Mouse (Mus musculus): ENCODE results near the gene Slc35c1. TPM values are rescaled to one million over a fixed set of nuclear protein-coding genes. Genes with fewer than 3 reads are reported as not detected.

Gene Slc35c1
- 15.6 and 19.5 TPM in 2 replicates for total RNA-seq (2021)
- long read RNA-seq, experiment 1, transcript Slc35c1-201 (2 exons, 3,139 nt), result major isoform, 17 of 22 reads
- long read RNA-seq, experiment 1, partial matches to known transcripts, result 0 of 22 reads
- long read RNA-seq, experiment 1, other reads (novel, unspliced or antisense), result 3 of 22 reads
- long read RNA-seq, experiment 2, transcript Slc35c1-201 (2 exons, 3,139 nt), result major isoform, 10 of 14 reads
- long read RNA-seq, experiment 2, partial matches to known transcripts, result 1 of 14 reads
- long read RNA-seq, experiment 2, other reads (novel, unspliced or antisense), result 1 of 14 reads

DNA sequence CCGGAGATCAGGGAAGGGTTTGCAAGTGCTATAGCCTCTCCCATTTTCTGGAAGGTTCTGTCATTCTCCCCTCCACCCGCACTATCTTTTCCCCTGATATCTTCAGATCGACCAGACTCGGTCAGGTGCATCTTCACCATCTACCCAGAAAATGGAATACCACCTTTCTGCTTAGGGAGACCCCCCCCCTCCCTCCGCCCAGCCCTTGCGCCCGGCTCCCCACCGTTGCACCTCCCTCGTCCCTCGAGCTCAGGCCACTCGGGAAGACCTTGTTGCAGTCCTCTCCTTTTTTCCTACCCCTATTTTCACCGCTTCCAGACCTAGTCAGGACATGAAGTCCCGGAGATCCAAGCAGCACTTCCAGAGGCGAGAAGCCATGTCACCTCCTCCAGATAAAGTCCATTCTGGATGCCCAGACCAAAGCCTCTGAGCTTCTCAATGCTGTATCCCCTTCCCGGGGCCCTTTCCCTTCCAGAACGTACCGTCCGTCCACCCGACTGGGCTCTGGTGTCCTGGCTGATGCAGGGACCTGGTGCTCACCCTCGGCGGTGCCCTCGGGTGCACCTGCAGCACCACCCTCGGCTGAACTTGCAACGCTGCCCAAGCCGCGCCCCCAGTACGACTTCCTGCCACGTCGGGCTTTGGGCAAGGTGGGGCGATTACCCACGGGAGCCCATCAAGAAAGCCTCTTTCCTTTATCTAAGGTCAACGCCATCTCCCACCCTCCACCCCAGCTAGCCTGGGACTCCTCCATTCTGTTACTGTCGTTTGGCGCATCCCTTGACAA lies at the start of gene Slc35c1:
Gene Slc35c1 (minus strand): TSS at position 618 of the 787 bp plus-strand sequence.
- peak; percentile 64 for DNase-seq

- DNase-seq, result no peak
Measured at GRCm38 (mm10) chr2:92505291-92505690, 45.0 kb upstream of the Slc35c1 start.

- no peak for DNase-seq
Measured at GRCm38 (mm10) chr2:92503421-92503820, 43.1 kb upstream of the Slc35c1 start.

DNA sequence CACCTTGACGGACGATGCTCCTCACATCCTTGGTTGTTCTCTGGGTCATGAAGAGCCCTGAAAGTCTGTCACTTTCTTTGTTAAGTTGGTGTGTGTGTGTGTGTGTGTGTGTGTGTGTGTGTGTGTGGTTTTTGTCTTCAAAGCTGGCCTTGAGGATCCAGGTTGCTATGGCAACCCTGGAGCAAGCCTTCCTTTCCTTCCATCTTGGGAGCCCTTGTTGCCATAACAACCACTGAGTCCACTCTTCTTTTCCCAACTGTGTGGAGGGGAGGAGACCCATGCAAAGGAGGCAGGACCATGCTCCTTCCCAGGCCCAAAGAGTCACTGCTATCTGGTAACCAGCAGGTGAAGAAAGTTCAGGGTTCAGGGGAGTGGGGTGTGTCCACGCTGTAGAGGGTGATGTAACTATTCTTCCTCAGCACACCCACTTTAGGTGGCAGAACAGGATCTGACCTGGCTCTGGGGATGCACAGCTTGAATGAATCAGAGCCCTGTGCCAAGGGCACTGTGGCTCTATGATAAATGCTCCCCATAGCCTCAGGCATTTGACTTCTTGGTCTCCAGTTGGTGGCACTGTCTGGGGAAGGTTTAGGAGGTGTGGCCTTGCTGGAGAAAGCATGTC lies 39.5 kb upstream of the Slc35c1 start:
- no peak for DNase-seq

GRCm38 (mm10) chr2:92497112-92497511 lies 36.8 kb upstream of the Slc35c1 start:
- no peak for DNase-seq

DNA sequence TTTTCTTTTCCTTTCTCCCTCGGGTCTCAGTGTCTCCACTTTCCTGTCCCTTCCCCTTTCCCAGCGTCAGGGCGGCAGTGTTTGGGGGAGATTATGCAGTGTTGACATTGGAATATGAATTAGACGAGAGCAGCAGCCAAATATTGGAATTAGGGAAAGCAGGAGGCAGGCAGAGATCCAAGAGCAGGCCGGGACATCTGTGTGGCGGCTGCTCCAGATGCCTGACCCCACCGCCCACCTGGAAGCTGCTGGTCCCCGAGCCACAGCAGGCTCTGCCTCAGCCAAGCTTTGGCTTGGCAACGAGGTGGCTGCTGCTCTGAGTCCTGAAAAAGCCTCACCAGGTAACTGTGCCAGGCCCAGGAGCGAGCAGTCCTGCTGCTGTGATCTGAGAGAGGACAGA lies 36.3 kb upstream of the Slc35c1 start:
- no peak for DNase-seq

- no peak for DNase-seq
Measured at GRCm38 (mm10) chr2:92494956-92495355, 34.6 kb upstream of the Slc35c1 start.

DNA sequence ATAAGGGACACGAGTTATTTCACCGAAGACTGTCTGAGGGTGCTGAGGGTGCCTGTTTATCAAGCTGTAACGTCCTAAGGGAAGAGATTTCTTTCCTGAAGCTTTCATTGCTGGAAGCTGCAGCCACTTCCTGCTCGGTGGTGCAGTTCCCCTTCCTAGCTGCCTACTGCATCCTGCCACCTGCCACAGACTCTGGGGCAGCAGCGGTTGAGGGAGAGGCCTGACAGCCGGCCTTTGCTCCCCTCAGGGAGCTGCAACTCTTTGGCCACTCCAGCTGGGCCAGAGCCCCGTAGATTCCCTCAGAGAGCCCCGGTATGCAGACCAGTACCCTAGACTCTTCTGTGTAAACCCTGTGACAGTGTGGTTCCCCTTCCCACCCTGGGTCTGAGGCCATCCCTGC lies 34.1 kb upstream of the Slc35c1 start:
- no peak for DNase-seq

GRCm38 (mm10) chr2:92493656-92494390 lies 33.5 kb upstream of the Slc35c1 start:
- DNase-seq, result no peak

DNA sequence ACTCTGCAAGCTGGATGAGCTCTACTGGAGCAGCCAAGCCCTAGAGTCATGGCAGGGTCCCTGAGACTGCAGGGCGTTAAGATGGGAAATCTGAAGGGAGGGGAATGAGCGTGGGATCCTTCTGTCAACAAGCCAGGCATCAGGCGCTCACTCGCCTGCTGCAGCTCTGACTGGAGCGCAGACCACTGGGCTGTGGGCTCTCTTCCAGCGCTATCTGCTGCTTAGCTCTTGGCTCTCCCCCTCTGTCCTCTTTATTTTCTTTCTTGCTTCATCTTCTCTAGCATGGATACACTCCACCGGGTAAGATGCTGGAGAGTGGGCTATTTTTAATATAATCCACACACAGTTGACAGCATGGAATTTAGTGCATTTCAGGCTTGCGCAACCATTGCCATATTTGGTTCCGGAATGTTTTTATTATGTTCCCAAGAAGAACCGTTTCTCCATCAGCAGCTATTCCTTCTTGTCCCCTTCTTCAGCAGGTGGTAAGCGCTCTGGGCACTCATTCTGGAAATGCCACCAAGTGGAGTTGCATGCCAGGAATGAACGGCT lies 31.7 kb upstream of the Slc35c1 start:
- DNase-seq, result no peak

- DNase-seq, result peak; percentile 36
Measured at GRCm38 (mm10) chr2:92490541-92490940, 30.2 kb upstream of the Slc35c1 start.

DNA sequence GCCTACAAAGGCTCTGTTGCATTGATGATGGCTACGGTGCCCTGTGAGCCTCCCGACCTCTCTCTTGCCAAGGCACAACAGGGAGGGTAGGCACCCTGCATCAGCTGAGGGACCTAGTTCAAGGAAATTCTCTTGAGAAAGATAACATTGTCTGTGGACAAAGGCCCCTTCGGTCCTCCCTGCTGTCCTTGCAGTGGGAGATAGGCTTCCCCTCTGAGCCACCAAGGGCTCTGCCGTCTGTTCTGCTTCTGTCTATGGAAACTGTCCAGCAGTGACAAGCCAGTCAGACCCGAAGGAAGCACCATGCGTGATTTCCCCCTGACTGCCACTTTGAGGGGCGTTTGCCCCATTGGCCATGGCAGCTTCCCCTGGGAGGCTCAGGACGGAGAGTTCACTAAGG lies 27.5 kb upstream of the Slc35c1 start:
- no peak for DNase-seq

GRCm38 (mm10) chr2:92486911-92487310 lies 26.6 kb upstream of the Slc35c1 start:
- peak; percentile 25 for DNase-seq

GRCm38 (mm10) chr2:92486403-92486802 lies 26.1 kb upstream of the Slc35c1 start:
- DNase-seq, result peak; percentile 84

DNA sequence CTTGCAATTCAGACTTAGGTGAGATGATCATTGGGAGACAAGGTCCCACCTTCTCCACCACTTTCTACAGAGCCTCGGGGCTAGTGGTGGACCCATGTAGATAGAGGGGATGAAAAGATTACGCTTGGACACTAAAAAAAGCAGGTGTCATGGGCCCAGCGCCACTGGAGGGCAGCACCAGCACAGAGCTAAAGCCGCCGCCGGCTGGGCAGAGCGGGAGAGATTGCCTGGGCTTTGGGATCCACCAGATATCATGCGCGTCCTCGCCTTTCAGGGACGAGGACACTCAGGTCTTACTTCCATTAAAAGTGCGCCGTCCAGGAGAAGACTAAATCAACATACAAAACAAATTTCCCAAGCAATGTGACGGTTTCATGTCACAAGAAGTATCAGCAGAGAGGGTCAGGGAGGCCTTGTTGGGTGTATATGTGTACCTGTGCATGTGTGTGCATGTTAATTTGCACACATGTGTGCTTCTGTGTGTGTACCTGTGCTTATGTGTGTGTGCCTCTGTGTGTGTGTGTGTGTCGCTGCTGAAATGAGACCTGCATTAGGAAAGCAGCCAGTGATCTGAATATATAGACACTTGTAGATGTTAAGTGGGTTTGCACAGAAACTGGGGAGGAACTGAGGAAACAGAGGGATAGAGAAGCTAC lies 25.4 kb upstream of the Slc35c1 start:
- DNase-seq, result peak; percentile 90

- no peak for DNase-seq
Measured at GRCm38 (mm10) chr2:92484256-92485025, 24.1 kb upstream of the Slc35c1 start.

DNA sequence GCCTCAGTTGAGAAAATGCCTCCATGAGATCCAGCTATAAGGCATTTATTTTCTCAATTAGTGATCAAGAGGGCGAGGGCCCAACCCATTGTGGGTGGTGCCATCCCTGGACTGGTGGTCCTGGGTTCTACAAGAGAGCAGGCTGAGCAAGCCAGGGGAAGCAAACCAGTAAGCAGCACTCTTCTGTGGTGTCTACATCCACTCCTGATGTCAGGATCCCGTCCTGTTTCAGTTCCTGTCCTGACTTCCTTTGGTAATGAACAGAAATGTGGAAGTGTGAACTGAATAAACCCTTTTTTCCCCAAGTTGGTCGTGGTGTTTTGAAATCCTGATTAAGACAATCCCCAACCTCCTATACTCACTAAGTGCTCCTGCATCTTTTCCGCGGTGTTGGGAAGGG lies 23.2 kb upstream of the Slc35c1 start:
- no peak for DNase-seq

DNA sequence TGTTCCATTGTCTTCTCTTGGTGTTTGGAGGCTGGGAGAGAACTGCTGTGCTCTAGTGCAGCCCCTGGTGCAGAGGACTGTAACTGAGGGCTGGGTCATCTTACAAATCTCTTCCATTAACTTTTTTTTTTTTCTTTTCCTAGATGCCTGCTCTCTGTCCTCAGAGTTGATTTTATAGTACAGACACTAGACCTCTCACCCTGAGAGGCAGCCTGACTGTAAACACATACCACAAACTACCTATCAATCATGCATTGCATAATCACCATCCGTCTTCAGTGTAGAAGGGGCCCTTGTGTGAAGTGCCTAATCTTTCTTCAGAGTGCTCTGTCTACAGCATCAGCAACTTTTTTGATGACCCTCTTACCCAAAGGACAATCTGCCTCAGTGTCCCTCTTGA lies 22.2 kb upstream of the Slc35c1 start:
- DNase-seq, result no peak

GRCm38 (mm10) chr2:92478313-92478688 lies 18.0 kb upstream of the Slc35c1 start:
- no peak for DNase-seq

GRCm38 (mm10) chr2:92477672-92478312 lies 17.5 kb upstream of the Slc35c1 start:
- DNase-seq, result no peak

Measured in adrenal gland, postnatal 14 days (tissue).